Mouse (Mus musculus): ENCODE data around the gene Thoc7. TPM values are rescaled to one million over a fixed set of nuclear protein-coding genes. Genes with fewer than 3 reads are reported as not detected.
A peak's percentile ranks its signal among the peaks of the same experiment; 100 is the strongest.
"Not testable (repeated sequence)": the region's sequence is repeated elsewhere in the genome, so short reads cannot be mapped to it uniquely, and the experiment has no call there.

The Thoc7 gene
- polyA plus RNA-seq, 1 experiment from 2014 or later, result 179 TPM

GRCm38 (mm10) chr14:13960079-13960478, 1.6 kb downstream of the Thoc7 start:
- Histone ChIP-seq H3K9ac (ENCODE audit: low read depth, low read length) (peak overlapping the region; percentile 97), H3K4me2 (ENCODE audit: low read depth, low read length) (peak overlapping the region; percentile 70)
- ATAC-seq (ENCODE audit: low read depth), result 0 out of 2 replicates have a peak, but pooled peaks have one; percentile 34

GRCm38 (mm10) chr14:13952151-13952550, 9.5 kb downstream of the Thoc7 start:
- H3K9me3 ChIP-seq (ENCODE audit: control insufficient read depth, low read length); H3K9ac ChIP-seq (ENCODE audit: low read depth, low read length); H3K27me3 ChIP-seq (replicated peaks; ENCODE audit: control insufficient read depth, insufficient read depth, low read length); DNase-seq (ENCODE audit: low spot score); H3K27ac ChIP-seq (replicated peaks; ENCODE audit: low read depth, low read length); ATAC-seq (ENCODE audit: low read depth); H3K4me1 ChIP-seq (ENCODE audit: control insufficient read depth, insufficient read depth, low read length); H3K4me3 ChIP-seq (ENCODE audit: low read depth, low read length); H3K4me2 ChIP-seq (ENCODE audit: low read depth, low read length): not testable (repeated sequence)
- 93% methylated on average over 3 of the region's 3 CpGs for WGBS
- H3K36me3 ChIP-seq (ENCODE audit: control insufficient read depth, insufficient read depth, low read length), result peaks cover 75% of the 10 kb centered on the region

More at GRCm38 (mm10) chr14:13960079-13960478, 1.6 kb downstream of the Thoc7 start:
- H3K36me3 ChIP-seq (ENCODE audit: control insufficient read depth, insufficient read depth, low read length), result peaks cover 9% of the 10 kb centered on the region; the same call in 1 of the 2 replicates
- peak overlapping the region; percentile 84 for H3K27ac ChIP-seq (replicated peaks; ENCODE audit: low read depth, low read length)
- H3K4me3 ChIP-seq (ENCODE audit: low read depth, low read length), result peak overlapping the region; percentile 93
- H3K27me3 ChIP-seq (replicated peaks; ENCODE audit: control insufficient read depth, insufficient read depth, low read length), result no peaks in the 10 kb centered on the region
- peaks cover 12% of the 10 kb centered on the region for H3K4me1 ChIP-seq (ENCODE audit: control insufficient read depth, insufficient read depth, low read length)
- WGBS, result under 1% methylated on average over 9 of the region's 9 CpGs
- DNase-seq (ENCODE audit: low spot score), result peak; percentile 55
- no peaks in the 10 kb centered on the region for H3K9me3 ChIP-seq (ENCODE audit: control insufficient read depth, low read length)

DNA sequence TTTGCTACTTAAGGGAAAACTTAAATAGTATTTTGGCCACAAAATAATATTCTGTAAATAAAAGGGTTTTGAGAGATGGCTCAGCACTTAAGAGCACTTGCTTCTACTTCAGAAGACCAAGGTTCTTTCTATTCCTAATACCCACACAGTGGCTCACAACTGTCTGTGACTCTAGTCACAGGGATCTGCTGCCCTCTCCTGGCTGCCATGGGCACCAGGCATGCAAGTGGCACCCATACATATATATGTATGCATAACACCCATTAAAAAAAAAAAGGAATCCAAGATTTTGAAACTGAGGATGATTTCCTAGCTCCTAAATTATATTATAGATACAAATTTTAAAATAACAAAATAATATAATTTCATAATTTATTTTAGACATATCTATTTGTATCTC, 11.3 kb downstream of the Thoc7 start:
- Histone ChIP-seq H3K4me3 (ENCODE audit: low read depth, low read length) (no peak overlapping the region), H3K9me3 (ENCODE audit: control insufficient read depth, low read length) (no peaks in the 10 kb centered on the region), H3K9ac (ENCODE audit: low read depth, low read length) (no peak overlapping the region), H3K4me2 (ENCODE audit: low read depth, low read length) (no peak overlapping the region), H3K36me3 (ENCODE audit: control insufficient read depth, insufficient read depth, low read length) (peaks cover 69% of the 10 kb centered on the region), H3K27ac (replicated peaks; ENCODE audit: low read depth, low read length) (no peak overlapping the region), H3K4me1 (ENCODE audit: control insufficient read depth, insufficient read depth, low read length) (no peaks in the 10 kb centered on the region), H3K27me3 (replicated peaks; ENCODE audit: control insufficient read depth, insufficient read depth, low read length) (no peaks in the 10 kb centered on the region)
- ATAC-seq (ENCODE audit: low read depth) (no peak), DNase-seq (ENCODE audit: low spot score) (peak; percentile 41)

DNA sequence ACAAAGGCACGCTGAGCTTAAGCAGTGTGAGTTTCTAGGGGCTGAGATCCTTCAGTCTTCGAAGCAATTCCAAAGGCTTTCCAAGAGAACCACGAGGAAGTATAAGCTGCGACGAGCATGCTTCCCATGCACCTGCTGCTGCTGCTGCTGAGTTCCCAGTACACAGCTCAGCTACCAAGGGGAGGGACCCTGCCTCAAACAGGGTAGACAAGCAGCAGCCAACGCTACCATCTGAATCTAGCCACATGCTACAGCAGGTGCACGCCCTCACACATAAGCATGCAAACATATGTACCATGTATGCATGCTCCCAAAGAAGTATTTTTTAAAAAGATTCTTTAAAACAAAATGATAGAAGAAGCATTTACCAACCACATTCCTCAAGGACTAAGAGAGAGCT, 13.3 kb downstream of the Thoc7 start:
- H3K9ac ChIP-seq (ENCODE audit: low read depth, low read length), result no peak overlapping the region
- no peaks in the 10 kb centered on the region for H3K4me1 ChIP-seq (ENCODE audit: control insufficient read depth, insufficient read depth, low read length)
- no peaks in the 10 kb centered on the region for H3K9me3 ChIP-seq (ENCODE audit: control insufficient read depth, low read length)
- no peaks in the 10 kb centered on the region for H3K27me3 ChIP-seq (replicated peaks; ENCODE audit: control insufficient read depth, insufficient read depth, low read length)
- ATAC-seq (ENCODE audit: low read depth), result no peak
- no peak overlapping the region for H3K4me2 ChIP-seq (ENCODE audit: low read depth, low read length)
- no peak overlapping the region for H3K27ac ChIP-seq (replicated peaks; ENCODE audit: low read depth, low read length)
- no peak for DNase-seq (ENCODE audit: low spot score)
- no peak overlapping the region for H3K4me3 ChIP-seq (ENCODE audit: low read depth, low read length)
- 94% methylated on average over 7 of the region's 7 CpGs for WGBS
- peaks cover 58% of the 10 kb centered on the region for H3K36me3 ChIP-seq (ENCODE audit: control insufficient read depth, insufficient read depth, low read length)

DNA sequence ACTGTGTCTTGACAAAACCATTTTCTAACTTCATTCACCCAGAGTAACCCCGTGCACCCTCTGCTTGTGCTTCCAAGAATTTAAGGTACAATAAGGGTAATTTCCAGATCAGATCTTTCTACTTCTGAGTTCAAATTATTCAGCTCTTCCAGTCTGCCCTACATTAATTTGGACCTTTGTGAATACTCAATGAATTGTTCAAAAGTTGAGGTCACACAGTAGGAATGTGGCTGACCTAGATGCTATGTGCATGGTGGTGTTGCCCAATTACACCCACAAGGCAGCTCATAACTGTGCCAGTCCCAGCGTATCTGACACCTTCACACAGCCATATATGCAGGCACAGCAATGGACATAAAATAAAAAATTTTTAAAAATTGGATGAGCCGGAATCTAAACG, 17.0 kb downstream of the Thoc7 start:
- Histone ChIP-seq H3K9ac (ENCODE audit: low read depth, low read length) (no peak overlapping the region), H3K9me3 (ENCODE audit: control insufficient read depth, low read length) (no peaks in the 10 kb centered on the region), H3K36me3 (ENCODE audit: control insufficient read depth, insufficient read depth, low read length) (peaks cover 27% of the 10 kb centered on the region), H3K4me3 (ENCODE audit: low read depth, low read length) (no peak overlapping the region), H3K4me1 (ENCODE audit: control insufficient read depth, insufficient read depth, low read length) (no peaks in the 10 kb centered on the region), H3K4me2 (ENCODE audit: low read depth, low read length) (no peak overlapping the region), H3K27ac (replicated peaks; ENCODE audit: low read depth, low read length) (no peak overlapping the region), H3K27me3 (replicated peaks; ENCODE audit: control insufficient read depth, insufficient read depth, low read length) (no peaks in the 10 kb centered on the region)
- WGBS, result 93% methylated on average over 4 of the region's 4 CpGs
- ATAC-seq (ENCODE audit: low read depth) (no peak), DNase-seq (ENCODE audit: low spot score) (no peak)

- WGBS, result 35% methylated on average over 5 of the region's 5 CpGs
- ATAC-seq (ENCODE audit: low read depth) (peak; percentile 41; the same call in 1 of the 2 replicates), DNase-seq (ENCODE audit: low spot score) (no peak)
- peak overlapping the region; percentile 67 for H3K4me2 ChIP-seq (ENCODE audit: low read depth, low read length)
- H3K36me3 ChIP-seq (ENCODE audit: control insufficient read depth, insufficient read depth, low read length), result no peaks in the 10 kb centered on the region
- no peaks in the 10 kb centered on the region for H3K27me3 ChIP-seq (replicated peaks; ENCODE audit: control insufficient read depth, insufficient read depth, low read length)
- peak overlapping the region; percentile 38 for H3K4me3 ChIP-seq (ENCODE audit: low read depth, low read length)
- H3K4me1 ChIP-seq (ENCODE audit: control insufficient read depth, insufficient read depth, low read length), result no peaks in the 10 kb centered on the region
- H3K9ac ChIP-seq (ENCODE audit: low read depth, low read length), result peak overlapping the region; percentile 61; the same call in 1 of the 2 replicates
- no peak overlapping the region for H3K27ac ChIP-seq (replicated peaks; ENCODE audit: low read depth, low read length)
- peaks cover 7% of the 10 kb centered on the region; the same call in 1 of the 2 replicates for H3K9me3 ChIP-seq (ENCODE audit: control insufficient read depth, low read length)
These were observed 27.6 kb downstream of the Thoc7 start for GRCm38 (mm10) chr14:13934052-13934371.

GRCm38 (mm10) chr14:13933290-13934051, 28.2 kb downstream of the Thoc7 start:
- ATAC-seq (ENCODE audit: low read depth) (peak; percentile 53), DNase-seq (ENCODE audit: low spot score) (no peak)
- Histone ChIP-seq H3K4me3 (ENCODE audit: low read depth, low read length) (peak overlapping the region; percentile 38), H3K36me3 (ENCODE audit: control insufficient read depth, insufficient read depth, low read length) (no peaks in the 10 kb centered on the region), H3K4me2 (ENCODE audit: low read depth, low read length) (peak overlapping the region; percentile 67), H3K9ac (ENCODE audit: low read depth, low read length) (peak overlapping the region; percentile 61), H3K9me3 (ENCODE audit: control insufficient read depth, low read length) (peaks cover 7% of the 10 kb centered on the region; the same call in 1 of the 2 replicates), H3K27me3 (replicated peaks; ENCODE audit: control insufficient read depth, insufficient read depth, low read length) (no peaks in the 10 kb centered on the region), H3K27ac (replicated peaks; ENCODE audit: low read depth, low read length) (no peak overlapping the region), H3K4me1 (ENCODE audit: control insufficient read depth, insufficient read depth, low read length) (no peaks in the 10 kb centered on the region)
- 34% methylated on average over 27 of the region's 31 CpGs for WGBS

- DNase-seq (ENCODE audit: low spot score), result peak; percentile 89
- no peak overlapping the region for H3K27ac ChIP-seq (replicated peaks; ENCODE audit: low read depth, low read length)
- no peaks in the 10 kb centered on the region for H3K36me3 ChIP-seq (ENCODE audit: control insufficient read depth, insufficient read depth, low read length)
- H3K4me1 ChIP-seq (ENCODE audit: control insufficient read depth, insufficient read depth, low read length), result no peaks in the 10 kb centered on the region
- peak; percentile 68; the same call in 1 of the 2 replicates for ATAC-seq (ENCODE audit: low read depth)
- 36% methylated on average over 3 of the region's 3 CpGs for WGBS
- no peak overlapping the region for H3K4me2 ChIP-seq (ENCODE audit: low read depth, low read length)
- H3K9ac ChIP-seq (ENCODE audit: low read depth, low read length), result no peak overlapping the region
- no peaks in the 10 kb centered on the region for H3K27me3 ChIP-seq (replicated peaks; ENCODE audit: control insufficient read depth, insufficient read depth, low read length)
- H3K9me3 ChIP-seq (ENCODE audit: control insufficient read depth, low read length), result no peaks in the 10 kb centered on the region
- no peak overlapping the region for H3K4me3 ChIP-seq (ENCODE audit: low read depth, low read length)
These were observed 44.0 kb downstream of the Thoc7 start for GRCm38 (mm10) chr14:13917630-13918029.

DNA sequence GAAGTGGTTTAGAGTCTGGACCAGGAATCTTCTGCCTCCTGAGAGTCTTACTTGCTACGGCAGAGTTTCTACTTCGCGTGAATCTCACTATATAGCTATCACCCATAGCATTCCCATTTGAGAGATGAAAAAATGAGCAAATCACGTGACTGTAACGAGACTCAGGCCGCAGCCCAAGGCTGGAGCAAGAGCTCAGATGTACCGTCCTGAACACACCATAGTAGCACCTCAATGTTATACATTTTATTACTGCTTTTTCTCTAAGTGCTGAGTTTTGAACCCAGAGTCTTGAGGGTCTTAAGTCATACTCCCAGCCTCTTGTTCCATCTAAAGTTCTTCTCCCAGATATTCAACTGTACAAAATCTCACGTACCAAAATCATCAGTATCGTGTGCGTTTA, 44.4 kb downstream of the Thoc7 start:
- Histone ChIP-seq H3K4me2 (ENCODE audit: low read depth, low read length) (no peak overlapping the region), H3K27ac (replicated peaks; ENCODE audit: low read depth, low read length) (no peak overlapping the region), H3K4me3 (ENCODE audit: low read depth, low read length) (no peak overlapping the region), H3K4me1 (ENCODE audit: control insufficient read depth, insufficient read depth, low read length) (no peaks in the 10 kb centered on the region), H3K9ac (ENCODE audit: low read depth, low read length) (no peak overlapping the region), H3K9me3 (ENCODE audit: control insufficient read depth, low read length) (no peaks in the 10 kb centered on the region), H3K27me3 (replicated peaks; ENCODE audit: control insufficient read depth, insufficient read depth, low read length) (no peaks in the 10 kb centered on the region), H3K36me3 (ENCODE audit: control insufficient read depth, insufficient read depth, low read length) (no peaks in the 10 kb centered on the region)
- 89% methylated on average over 10 of the region's 10 CpGs for WGBS
- no peak for DNase-seq (ENCODE audit: low spot score)
- no peak for ATAC-seq (ENCODE audit: low read depth)
